8 mouse cellular contexts compared by ENCODE assay signal in the genomic region with DNA sequence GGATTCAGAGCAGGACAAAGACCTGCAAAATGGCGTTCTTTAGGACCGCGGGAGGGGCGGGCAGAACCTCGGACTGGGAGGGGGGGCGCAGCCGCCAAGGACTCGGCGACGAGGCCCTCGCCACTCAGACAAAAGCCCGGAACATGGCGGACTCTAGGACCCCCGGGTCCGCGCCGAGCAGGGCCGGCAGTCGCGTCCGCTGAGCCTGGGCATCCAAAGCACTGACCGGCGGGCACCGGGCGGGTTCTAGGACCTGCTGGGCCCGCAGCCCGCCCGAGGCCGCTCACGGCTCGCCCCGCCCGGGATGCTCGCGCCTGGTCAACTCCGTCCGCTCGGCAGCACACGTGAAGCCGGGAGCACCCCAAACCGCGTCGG. TPM values are rescaled to one million over a fixed set of nuclear protein-coding genes. Genes with fewer than 3 reads are reported as not detected.
A peak's percentile ranks its signal among the peaks of the same experiment; 100 is the strongest.
DNase-seq lines count a peak whose midpoint lies in the region; ATAC-seq and TF ChIP-seq lines count a peak whose summit lies in the region.

No protein-coding gene starts in this region.

- H3K4me3 ChIP-seq in lung, embryonic 15.5 days: peak overlapping the region; percentile 73
- peak overlapping the region; percentile 90 for H3K4me3 ChIP-seq in olfactory bulb, adult 2 months (ENCODE audit: insufficient read depth, low read depth, low read length)

- no peaks in the 10 kb centered on the region for H3K9me3 ChIP-seq in lung, embryonic 15.5 days

- H3K27me3 ChIP-seq in lung, embryonic 15.5 days: no peaks in the 10 kb centered on the region

- H3K9ac ChIP-seq in lung, embryonic 15.5 days: peak overlapping the region; percentile 97

- TF ChIP-seq POLR2A in olfactory bulb, adult 2 months (IDR thresholded peaks at IDR 0.05; ENCODE audit: insufficient read depth, low read depth, low read length): no peak

- peak; percentile 97 for DNase-seq in MN1 (ENCODE audit: low spot score)
- peak; percentile 94 for DNase-seq in cerebellum, adult 8-10 months
- DNase-seq in forelimb bud, embryonic 11.5 days (ENCODE audit: low read depth, low spot score): peak; percentile 96
- DNase-seq in layer of hippocampus, adult 8-10 months (ENCODE audit: low spot score in 2 of 2): peak; percentile 91 to 92
- DNase-seq in thymus, adult 18-20 months: peak; percentile 78 to 84

- peak overlapping the region; percentile 69 for H3K4me2 ChIP-seq in lung, embryonic 15.5 days

- ATAC-seq in hematopoietic stem cell, adult 5-6 weeks (replicated peaks in 1 of 2; ENCODE audit: insufficient read depth in 1 of 2, low FRiP score in 2 of 2, low TSS enrichment in 1 of 2, low read depth in 1 of 2, poor library complexity in 2 of 2, severe bottlenecking in 2 of 2): peak; percentile 60 to 66
- ATAC-seq in lung, embryonic 15.5 days (ENCODE audit: borderline replicate concordance, extremely low read depth, low FRiP score, low TSS enrichment): peak; percentile 94

- H3K36me3 ChIP-seq in lung, embryonic 15.5 days: peaks cover 34% of the 10 kb centered on the region

- WGBS in lung, embryonic 15.5 days: 0% methylated on average over 42 of the region's 43 CpGs
- WGBS in olfactory bulb, adult 2 months: under 1% methylated on average over 40 of the region's 43 CpGs

- H3K4me1 ChIP-seq in lung, embryonic 15.5 days: peaks cover 25% of the 10 kb centered on the region
- peaks cover 3% of the 10 kb centered on the region; the same call in 1 of the 2 replicates for H3K4me1 ChIP-seq in olfactory bulb, adult 2 months (ENCODE audit: control insufficient read depth, insufficient read depth, low read length)

- no peak for TF ChIP-seq CTCF in olfactory bulb, adult 2 months (IDR thresholded peaks at IDR 0.05; ENCODE audit: insufficient read depth, low read depth, low read length)

- H3K27ac ChIP-seq in lung, embryonic 15.5 days: peak overlapping the region; percentile 98
- peak overlapping the region; percentile 82 for H3K27ac ChIP-seq in olfactory bulb, adult 2 months (ENCODE audit: insufficient read depth, low read depth, low read length)

RNA-seq across cellular contexts. Expression of gene Zfp646, which starts 0.4 kb away (rescaled TPM):
- total RNA-seq in hematopoietic stem cell, adult 5-6 weeks (2017): 44.5 and 50.2 TPM in 2 replicates
- total RNA-seq in layer of hippocampus, adult 8-10 months (2022): 10 to 100 TPM; 34.5 to 36.5 (median 35.0) TPM
- polyA plus RNA-seq in lung, embryonic 15.5 days (2015; fragmentation: Nextera tagmentation; extraction: Ambion mirVana): 11.0 and 11.3 TPM in 2 replicates
- polyA plus RNA-seq in olfactory bulb, adult 2 months (2012; ENCODE audit: insufficient read depth, insufficient read length, low replicate concordance, missing spikeins): not detected in 2 replicates

RNA-seq across cellular contexts. Expression of gene Zfp668, which starts 1.0 kb away (rescaled TPM):
- total RNA-seq in hematopoietic stem cell, adult 5-6 weeks (2017): 5.4 and 7.0 TPM in 2 replicates
- total RNA-seq in layer of hippocampus, adult 8-10 months (2022): 10 to 100 TPM; 19.2 to 23.8 (median 22.9) TPM
- polyA plus RNA-seq in lung, embryonic 15.5 days (2015; fragmentation: Nextera tagmentation; extraction: Ambion mirVana): 17.9 and 21.3 TPM in 2 replicates
- not detected in 2 replicates for polyA plus RNA-seq in olfactory bulb, adult 2 months (2012; ENCODE audit: insufficient read depth, insufficient read length, low replicate concordance, missing spikeins)

RNA-seq across cellular contexts. Expression of gene Prss53, which starts 15.2 kb away (rescaled TPM):
- total RNA-seq in hematopoietic stem cell, adult 5-6 weeks (2017): 0.94 TPM in 1 of 2 replicates, not detected in the other
- 1 to 10 TPM; 2.0 to 4.0 (median 2.8) TPM for total RNA-seq in layer of hippocampus, adult 8-10 months (2022)
- polyA plus RNA-seq in lung, embryonic 15.5 days (2015; fragmentation: Nextera tagmentation; extraction: Ambion mirVana): 1.1 and 1.4 TPM in 2 replicates
- not detected in 2 replicates for polyA plus RNA-seq in olfactory bulb, adult 2 months (2012; ENCODE audit: insufficient read depth, insufficient read length, low replicate concordance, missing spikeins)

RNA-seq across cellular contexts. Expression of gene Gm21974, which starts 19.6 kb away (rescaled TPM):
- not detected in 2 replicates for total RNA-seq in hematopoietic stem cell, adult 5-6 weeks (2017)
- not detected for total RNA-seq in layer of hippocampus, adult 8-10 months (2022)
- not detected in 2 replicates for polyA plus RNA-seq in lung, embryonic 15.5 days (2015; fragmentation: Nextera tagmentation; extraction: Ambion mirVana)
- not detected in 2 replicates for polyA plus RNA-seq in olfactory bulb, adult 2 months (2012; ENCODE audit: insufficient read depth, insufficient read length, low replicate concordance, missing spikeins)

RNA-seq across cellular contexts. Expression of gene Vkorc1, which starts 19.8 kb away (rescaled TPM):
- 31.1 and 40.5 TPM in 2 replicates for total RNA-seq in hematopoietic stem cell, adult 5-6 weeks (2017)
- total RNA-seq in layer of hippocampus, adult 8-10 months (2022): 10 to 100 TPM; 23.8 to 36.6 (median 31.8) TPM
- polyA plus RNA-seq in lung, embryonic 15.5 days (2015; fragmentation: Nextera tagmentation; extraction: Ambion mirVana): 150 and 156 TPM in 2 replicates
- polyA plus RNA-seq in olfactory bulb, adult 2 months (2012; ENCODE audit: insufficient read depth, insufficient read length, low replicate concordance, missing spikeins): not detected in 2 replicates

Comparison
In these comparisons a context has a peak if more than half of its experiments do, and no peak if none do; other contexts are left out.
1. Peak in every context shown above with its lines: DNase-seq, ATAC-seq, H3K4me3 ChIP-seq and H3K27ac ChIP-seq.